Mouse (Mus musculus): ENCODE results near the gene Zfp148.

- TF ChIP-seq ZC3H11A (IDR thresholded peaks at IDR 0.05; ENCODE audit: borderline replicate concordance, low read depth, low read length), result no peak
- TF ChIP-seq MAFK (IDR thresholded peaks at IDR 0.05; ENCODE audit: insufficient read depth, low read depth, low read length), result no peak
- no peak for TF ChIP-seq ZNF384 (IDR thresholded peaks at IDR 0.05; ENCODE audit: low read depth, low read length)
- TF ChIP-seq CHD2 (IDR thresholded peaks at IDR 0.05; ENCODE audit: low read depth, low read length), result no peak
- TF ChIP-seq HCFC1 (IDR thresholded peaks at IDR 0.05; ENCODE audit: borderline replicate concordance, insufficient read depth, low read length), result no peak
These were observed 157.0 kb downstream of the Zfp148 start for GRCm38 (mm10) chr16:33537499-33538225.

Measured in ES-E14 (cell line).